Mouse (Mus musculus) embryonic facial prominence, embryonic 14.5 days (tissue): ENCODE results near the gene B230219D22Rik. TPM values are rescaled to one million over a fixed set of nuclear protein-coding genes. Genes with fewer than 3 reads are reported as not detected.
"Not testable (repeated sequence)": the region's sequence is repeated elsewhere in the genome, so short reads cannot be mapped to it uniquely, and the experiment has no call there.

Experiments
- ATAC-seq: fragments of 200-750 bp; cut with Nextera tagmentation; 2 replicates; pipeline ENCODE4 v1.8.0; 2017; ENCODE audit warnings: low read depth, moderate number of reproducible peaks, moderate TSS enrichment
- DNase-seq: peaks from one replicate; pipeline ENCODE4 v3.0.0-alpha.2; 2015; ENCODE audit warnings: low spot score
- H3K27ac ChIP-seq: fragments of 300-500 bp; sonication (generic); replicated peaks from 2 replicates; pipeline ENCODE4 v1.5.1; 2014; ENCODE audit warnings: low read depth, mild to moderate bottlenecking, low read length, moderate library complexity
- H3K27me3 ChIP-seq: fragments of 300-500 bp; sonication (generic); replicated peaks from 2 replicates; pipeline ENCODE4 v1.6.1; 2014; ENCODE audit warnings: low read length; ENCODE audit not compliant: control insufficient read depth, insufficient read depth
- H3K36me3 ChIP-seq: fragments of 300-500 bp; sonication (generic); 2 replicates; pipeline ENCODE4 v1.6.1; 2014; ENCODE audit warnings: low read length, mixed read lengths; ENCODE audit not compliant: control insufficient read depth, insufficient read depth
- H3K4me1 ChIP-seq: fragments of 300-500 bp; sonication (generic); 2 replicates; pipeline ENCODE4 v1.6.1; 2014; ENCODE audit warnings: antibody characterized with exemption, low read length; ENCODE audit not compliant: control insufficient read depth, insufficient read depth
- H3K4me2 ChIP-seq: fragments of 300-500 bp; sonication (generic); 2 replicates; pipeline ENCODE4 v1.6.1; 2014; ENCODE audit warnings: low read depth, mild to moderate bottlenecking, low read length, moderate library complexity, mixed read lengths
- H3K4me3 ChIP-seq: fragments of 300-500 bp; sonication (generic); 2 replicates; pipeline ENCODE4 v1.5.1; 2014; ENCODE audit warnings: low read depth, mild to moderate bottlenecking, low read length
- H3K9ac ChIP-seq: fragments of 300-500 bp; sonication (generic); 2 replicates; pipeline ENCODE4 v1.6.1; 2014; ENCODE audit warnings: low read depth, mild to moderate bottlenecking, low read length, moderate library complexity, mixed read lengths
- H3K9me3 ChIP-seq: fragments of 300-500 bp; sonication (generic); 2 replicates; pipeline ENCODE4 v1.6.1; 2016; ENCODE audit warnings: low read length; ENCODE audit not compliant: control insufficient read depth
- WGBS: fragments of 180-500 bp; shearing (Covaris S2); extraction: QIAGEN DNeasy Blood & Tissue Kit; methylation state at CpG from one replicate; pipeline ENCODE4 v1.1.7; 2014; 5-methylcytosine and 5-hydroxymethylcytosine counted together
- polyA plus RNA-seq: library from polyadenylated mRNA; unstranded; fragments of >200 nt; fragmentation: Nextera tagmentation; extraction: Ambion mirVana; gene quantifications from 2 replicates; pipeline ENCODE4 v1.2.1, GENCODE M21; 2014

Gene B230219D22Rik
- polyA plus RNA-seq, 1 experiment from 2014 or later, result 57.5 TPM

DNA sequence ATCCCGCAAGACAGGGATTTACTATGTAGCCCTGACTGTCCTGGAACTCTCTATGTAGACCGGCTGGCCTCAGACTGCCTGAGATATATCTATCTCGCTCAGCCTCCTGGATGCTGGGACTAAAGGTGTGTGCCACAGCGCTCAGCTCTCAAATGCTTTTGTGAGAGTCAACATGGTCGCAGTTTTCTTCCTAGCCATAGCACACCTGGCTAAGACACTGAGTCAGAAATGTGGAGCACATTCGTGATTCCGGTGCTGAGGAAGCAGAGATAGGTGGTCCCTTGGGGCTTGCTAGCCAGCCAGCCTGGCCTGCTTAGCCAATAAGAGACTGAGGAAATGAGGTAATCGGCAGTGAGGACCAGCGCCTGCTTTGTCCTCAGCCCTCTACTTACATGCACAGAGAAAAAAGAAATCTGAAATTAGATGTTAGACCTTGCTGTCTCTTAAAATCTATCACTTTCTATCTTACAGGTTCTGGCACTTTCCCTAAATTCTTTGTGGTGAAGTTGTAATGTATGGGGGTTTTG lies 6.8 kb upstream of the B230219D22Rik start:
- no peak overlapping the region for H3K9ac ChIP-seq
- 52% methylated on average over 9 of the region's 9 CpGs for whole genome bisulfite sequencing
- no peaks in the 10 kb centered on the region for H3K9me3 ChIP-seq
- H3K36me3 ChIP-seq, result peaks cover 4% of the 10 kb centered on the region; the same call in 1 of the 2 replicates
- H3K27ac ChIP-seq, result no peak overlapping the region
- DNase-seq (peak; percentile 43), ATAC-seq (no peak; the same call in 1 of the 2 replicates)
- H3K4me2 ChIP-seq, result no peak overlapping the region
- H3K4me1 ChIP-seq, result no peaks in the 10 kb centered on the region
- H3K27me3 ChIP-seq, result no peaks in the 10 kb centered on the region
- H3K4me3 ChIP-seq, result no peak overlapping the region

GRCm38 (mm10) chr13:55687927-55688602 lies 4.9 kb upstream of the B230219D22Rik start:
- DNase-seq (no peak), ATAC-seq (no peak)
- H3K27me3 ChIP-seq, result no peaks in the 10 kb centered on the region
- H3K9me3 ChIP-seq, result no peaks in the 10 kb centered on the region
- no peaks in the 10 kb centered on the region for H3K36me3 ChIP-seq
- no peak overlapping the region for H3K4me3 ChIP-seq
- no peak overlapping the region for H3K27ac ChIP-seq
- no peak overlapping the region for H3K9ac ChIP-seq
- 30% methylated on average over 4 of the region's 4 CpGs for WGBS
- H3K4me2 ChIP-seq, result no peak overlapping the region
- no peaks in the 10 kb centered on the region for H3K4me1 ChIP-seq

- peaks cover 15% of the 10 kb centered on the region for H3K4me1 ChIP-seq
- H3K9me3 ChIP-seq, result no peaks in the 10 kb centered on the region
- DNase-seq, result peak; percentile 26
- H3K4me3 ChIP-seq, result peak overlapping the region; percentile 100
- ATAC-seq, result peak; percentile 60
- WGBS, result 0% methylated on average over 27 of the region's 70 CpGs
- peak overlapping the region; percentile 100 for H3K9ac ChIP-seq
- peak overlapping the region; percentile 81 for H3K4me2 ChIP-seq
- peak overlapping the region; percentile 98 for H3K27ac ChIP-seq
- H3K36me3 ChIP-seq, result peaks cover 1% of the 10 kb centered on the region; the same call in 1 of the 2 replicates
- H3K27me3 ChIP-seq, result no peaks in the 10 kb centered on the region
Measured at GRCm38 (mm10) chr13:55693243-55693721, 358 bp downstream of the B230219D22Rik start.

- H3K9me3 ChIP-seq, result no peaks in the 10 kb centered on the region
- no peak for ATAC-seq
Measured at GRCm38 (mm10) chr13:55694110-55694509, 1.2 kb downstream of the B230219D22Rik start.

GRCm38 (mm10) chr13:55695989-55696388 lies 3.1 kb downstream of the B230219D22Rik start:
- H3K9ac ChIP-seq, H3K4me3 ChIP-seq, ATAC-seq, DNase-seq, H3K9me3 ChIP-seq, H3K27me3 ChIP-seq, H3K4me2 ChIP-seq, H3K27ac ChIP-seq: not testable (repeated sequence)
- Histone ChIP-seq H3K36me3 (peaks cover 27% of the 10 kb centered on the region), H3K4me1 (peaks cover 15% of the 10 kb centered on the region)
- WGBS, result no CpG with 5 or more reads among the region's 3 CpGs

More at GRCm38 (mm10) chr13:55694110-55694509, 1.2 kb downstream of the B230219D22Rik start:
- H3K4me1 ChIP-seq, result peaks cover 15% of the 10 kb centered on the region
- peak overlapping the region; percentile 98 for H3K27ac ChIP-seq
- H3K4me2 ChIP-seq, result peak overlapping the region; percentile 81
- H3K4me3 ChIP-seq, result peak overlapping the region; percentile 100
- no peaks in the 10 kb centered on the region for H3K27me3 ChIP-seq
- peak overlapping the region; percentile 100 for H3K9ac ChIP-seq
- WGBS, result 6% methylated on average over 8 of the region's 8 CpGs
- peak; percentile 46 for DNase-seq
- H3K36me3 ChIP-seq, result peaks cover 9% of the 10 kb centered on the region

GRCm38 (mm10) chr13:55704301-55704700 lies 11.4 kb downstream of the B230219D22Rik start:
- no peaks in the 10 kb centered on the region for H3K9me3 ChIP-seq
- ATAC-seq (no peak), DNase-seq (no peak)
- no peaks in the 10 kb centered on the region for H3K27me3 ChIP-seq
- peaks cover 52% of the 10 kb centered on the region for H3K36me3 ChIP-seq
- H3K4me3 ChIP-seq, result no peak overlapping the region
- WGBS, result 89% methylated on average over 4 of the region's 4 CpGs
- H3K4me2 ChIP-seq, result no peak overlapping the region
- H3K9ac ChIP-seq, result no peak overlapping the region
- no peaks in the 10 kb centered on the region for H3K4me1 ChIP-seq
- H3K27ac ChIP-seq, result no peak overlapping the region

- no peak overlapping the region for H3K27ac ChIP-seq
- H3K4me1 ChIP-seq, result peaks cover 5% of the 10 kb centered on the region; the same call in 1 of the 2 replicates
- H3K36me3 ChIP-seq, result peaks cover under 1% of the 10 kb centered on the region
- ATAC-seq, result no peak
- no peaks in the 10 kb centered on the region for H3K9me3 ChIP-seq
- H3K4me3 ChIP-seq, result no peak overlapping the region
- DNase-seq, result no peak
- no peaks in the 10 kb centered on the region for H3K27me3 ChIP-seq
- H3K9ac ChIP-seq, result no peak overlapping the region
- no peak overlapping the region for H3K4me2 ChIP-seq
- 92% methylated on average over 3 of the region's 3 CpGs for WGBS
Measured at GRCm38 (mm10) chr13:55712846-55713245, 19.9 kb downstream of the B230219D22Rik start.

GRCm38 (mm10) chr13:55714501-55715166 lies 21.7 kb downstream of the B230219D22Rik start, which contains the start of gene Txndc15:
Gene Txndc15 (plus strand): TSS chr13:55714650.
- H3K4me2 ChIP-seq, result peak within 1 kb of the TSS; percentile 61
- peaks cover 5% of the 10 kb centered on the region; the same call in 1 of the 2 replicates for H3K4me1 ChIP-seq
- peak; percentile 94 for ATAC-seq
- H3K9me3 ChIP-seq, result no peaks in the 10 kb centered on the region
- under 1% methylated on average over 41 of the region's 63 CpGs for WGBS
- H3K27me3 ChIP-seq, result no peaks in the 10 kb centered on the region
- peak within 1 kb of the TSS; percentile 92 for H3K4me3 ChIP-seq
- H3K27ac ChIP-seq, result peak within 1 kb of the TSS; percentile 83
- peaks cover 17% of the 10 kb centered on the region for H3K36me3 ChIP-seq
- peak; percentile 92 for DNase-seq
- H3K9ac ChIP-seq, result peak within 1 kb of the TSS; percentile 95
